Mouse (Mus musculus) leukemia stem cell, adult 10-12 weeks (primary cell): ENCODE results near the gene Alg6. TPM values are rescaled to one million over a fixed set of nuclear protein-coding genes. Genes with fewer than 3 reads are reported as not detected.

Experiments
- polyA plus RNA-seq: library from polyadenylated mRNA; stranded (reverse); fragments of >175 nt; gene quantifications from 2 replicates; pipeline ENCODE4 v1.2.3, GENCODE M21; 2012; ENCODE audit warnings: low replicate concordance

Alg6 gene
- polyA plus RNA-seq: 0.66 and 0.73 TPM in 2 replicates

DNA sequence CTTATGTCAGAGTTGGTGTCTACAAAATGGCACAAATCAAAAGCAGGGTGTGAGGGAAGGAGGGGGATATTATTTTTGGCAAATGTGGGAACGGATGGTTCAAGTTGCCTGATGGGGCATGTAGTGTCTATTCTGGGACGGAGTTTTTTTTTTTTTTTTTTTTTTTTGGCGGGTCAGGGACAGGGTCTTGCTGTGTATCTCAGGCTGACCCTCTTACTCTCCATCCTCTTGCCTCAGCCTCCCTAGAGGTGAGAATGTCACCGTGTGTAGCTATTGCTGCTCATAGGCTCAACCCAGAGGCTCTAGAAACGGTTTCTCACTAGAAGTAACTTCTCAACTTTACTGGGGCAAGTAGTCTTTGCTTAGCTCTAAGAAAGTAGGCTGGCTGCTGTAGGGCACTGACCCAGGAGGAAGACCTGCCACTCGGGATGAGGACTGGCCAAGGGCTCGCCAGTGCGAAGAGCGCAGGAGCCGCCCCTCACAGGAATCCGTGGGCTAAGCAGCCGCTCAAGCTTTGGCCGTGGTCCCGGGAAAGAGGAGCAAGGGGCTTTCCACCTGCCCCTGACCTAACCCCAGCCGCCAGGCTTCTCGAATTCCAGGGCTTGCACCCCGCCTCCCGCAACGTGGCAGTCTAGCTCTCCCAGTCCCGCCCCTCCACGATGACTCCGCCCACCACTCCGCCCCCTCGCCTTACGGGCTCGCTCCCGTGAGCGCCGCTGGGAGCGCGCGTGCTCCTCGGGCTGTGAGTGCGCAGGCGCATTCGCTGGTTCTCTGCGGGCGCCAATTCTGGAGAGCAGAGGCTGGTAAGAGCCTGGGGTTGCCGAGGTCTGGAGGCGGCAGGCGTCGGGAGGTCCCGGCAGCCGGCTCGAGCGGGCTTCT lies at the start of gene Alg6:
Gene Alg6 (plus strand): TSS at position 761 of the 879 bp plus-strand sequence.

Other genes with a start within 250 kb of the Alg6 start
- 0.09 TPM in 1 of 2 replicates, not detected in the other for gene Foxd3, start 59.4 kb upstream of the Alg6 start, polyA plus RNA-seq
- not detected in 2 replicates for gene Efcab7, start 113.5 kb downstream of the Alg6 start, polyA plus RNA-seq
- gene Pgm1, start 213.8 kb downstream of the Alg6 start, polyA plus RNA-seq: 1.8 and 3.4 TPM in 2 replicates
- 0.10 and 0.24 TPM in 2 replicates for gene Itgb3bp, start 214.1 kb downstream of the Alg6 start, polyA plus RNA-seq